Mouse (Mus musculus): ENCODE measurements at regions not wholly inside any gene's neighbourhood (a gene's known extent, or its start where the extent isn't known, plus 50 kb on each side); places are given as distances from the start of the nearest gene placed in this dataset.
A peak's percentile ranks its signal among the peaks of the same experiment; 100 is the strongest.

DNA sequence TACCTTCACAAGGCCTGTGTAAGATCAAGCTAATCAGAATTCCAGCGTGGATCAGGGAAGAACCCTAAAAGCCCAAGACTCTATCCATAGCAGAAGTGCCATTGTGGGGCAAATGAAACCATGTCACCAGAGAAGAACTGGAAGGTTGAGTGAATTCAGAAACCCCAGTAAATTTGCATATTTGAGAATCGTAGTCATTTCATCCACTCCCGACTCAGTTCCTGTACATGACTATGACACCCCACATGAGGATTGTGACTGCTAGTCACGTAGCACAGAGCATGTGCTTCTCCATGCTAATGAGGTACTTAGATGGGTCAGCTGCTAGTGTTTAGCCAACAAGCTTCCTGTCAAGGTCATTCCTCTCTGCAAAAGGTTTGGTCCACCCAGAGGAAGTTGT, 473.2 kb downstream of the 1810013L24Rik start:
- DNase-seq (ENCODE audit: extremely low read depth), result peak; percentile 94
- H3K9me3 ChIP-seq (replicated peaks; ENCODE audit: low read length), result no peaks in the 10 kb centered on the region
- in situ Hi-C loops (cut with MboI; ENCODE audit: low pct_ligation_motif_present, low pct_unique_long_range_greater_than_20kb, low sequenced_read_pairs) (no loop called here), dilution Hi-C loops (cut with MboI; ENCODE audit: extremely low pct_ligation_motif_present, extremely low pct_unique_long_range_greater_than_20kb, low sequenced_read_pairs) (no loop called here)
- peak; percentile 34 for TF ChIP-seq USF1 (IDR thresholded peaks at IDR 0.05; ENCODE audit: low read depth, low read length)
- TF ChIP-seq KAT2A (IDR thresholded peaks at IDR 0.05; ENCODE audit: insufficient replicate concordance, low read length), result no peak
- TF ChIP-seq MYC (IDR thresholded peaks at IDR 0.05; ENCODE audit: low read depth, low read length), result peak; percentile 98
- TF ChIP-seq ZNF384 (IDR thresholded peaks at IDR 0.05; ENCODE audit: low read depth, low read length), result no peak
- no peak for TF ChIP-seq GABPA (IDR thresholded peaks at IDR 0.05; ENCODE audit: insufficient replicate concordance, low read depth, low read length)
- TF ChIP-seq CHD1 (IDR thresholded peaks at IDR 0.05; ENCODE audit: low read depth, low read length), result no peak
- 0 out of 2 replicates have a peak, but pooled peaks have one; percentile 15 for TF ChIP-seq TBP (conservative IDR thresholded peaks at IDR 0.05; ENCODE audit: low read depth, low read length)
- no peak for TF ChIP-seq NELFE (IDR thresholded peaks at IDR 0.05; ENCODE audit: low read depth, low read length)
- TF ChIP-seq ETS1 (conservative IDR thresholded peaks at IDR 0.05; ENCODE audit: low read depth, low read length), result peak; percentile 98
- peak; percentile 96 for TF ChIP-seq IRF4 (IDR thresholded peaks at IDR 0.05; ENCODE audit: low read depth, low read length)
- no peak for TF ChIP-seq SIN3A (IDR thresholded peaks at IDR 0.05; ENCODE audit: low read length)
- TF ChIP-seq MAZ (IDR thresholded peaks at IDR 0.05; ENCODE audit: low read depth, low read length), result 0 out of 2 replicates have a peak, but pooled peaks have one; percentile 40
- peak; percentile 81 for TF ChIP-seq JUN (IDR thresholded peaks at IDR 0.05; ENCODE audit: insufficient read depth, low read depth, low read length)
- no peak for TF ChIP-seq ZC3H11A (IDR thresholded peaks at IDR 0.05; ENCODE audit: low read depth, low read length)
- peak; percentile 56; the same call in 1 of the 2 replicates for TF ChIP-seq MAFK (IDR thresholded peaks at IDR 0.05; ENCODE audit: insufficient replicate concordance, low read length)
- no peak for TF ChIP-seq NRF1 (IDR thresholded peaks at IDR 0.05; ENCODE audit: low read depth, low read length)
- no peak for TF ChIP-seq CHD2 (IDR thresholded peaks at IDR 0.05; ENCODE audit: low read length)
- peak; percentile 96 for TF ChIP-seq EP300 (IDR thresholded peaks at IDR 0.05; ENCODE audit: low read length)
- TF ChIP-seq UBTF (IDR thresholded peaks at IDR 0.05; ENCODE audit: low read depth, low read length), result no peak
- no peak for TF ChIP-seq SMC3 (IDR thresholded peaks at IDR 0.05; ENCODE audit: low read depth, low read length)
- TF ChIP-seq BHLHE40 (IDR thresholded peaks at IDR 0.05; ENCODE audit: low read depth, low read length), result peak; percentile 99
- TF ChIP-seq POLR2AphosphoS2 (IDR thresholded peaks at IDR 0.05; ENCODE audit: low read depth, low read length), result no peak
- peak; percentile 80 for TF ChIP-seq MEF2A (IDR thresholded peaks at IDR 0.05; ENCODE audit: borderline replicate concordance, low read depth, low read length)
- TF ChIP-seq RCOR1 (conservative IDR thresholded peaks at IDR 0.05; ENCODE audit: low read depth, low read length), result no peak
- TF ChIP-seq MAX (IDR thresholded peaks at IDR 0.05; ENCODE audit: low read length), result peak; percentile 98
- no peak for TF ChIP-seq E2F4 (IDR thresholded peaks at IDR 0.05; ENCODE audit: insufficient replicate concordance, low read depth, low read length)
- no peak for TF ChIP-seq PAX5 (IDR thresholded peaks at IDR 0.05; ENCODE audit: low read length)
- TF ChIP-seq HCFC1 (IDR thresholded peaks at IDR 0.05; ENCODE audit: low read depth, low read length), result no peak; the same call in 1 of the 2 replicates
- no peak for TF ChIP-seq CTCF (conservative IDR thresholded peaks at IDR 0.05 in 1 of 2, IDR thresholded peaks at IDR 0.05 in 1 of 2; ENCODE audit: low read depth in 2 of 2, low read length in 2 of 2)
- no peak for TF ChIP-seq POLR2A (IDR thresholded peaks at IDR 0.05; ENCODE audit: low read depth, low read length)
- TF ChIP-seq USF2 (conservative IDR thresholded peaks at IDR 0.05; ENCODE audit: low read depth, low read length), result no peak
- peak; percentile 72; the same call in 1 of the 2 replicates for TF ChIP-seq TCF12 (IDR thresholded peaks at IDR 0.05; ENCODE audit: low read depth, low read length)
- peak; percentile 54; the same call in 1 of the 2 replicates for TF ChIP-seq MXI1 (IDR thresholded peaks at IDR 0.05; ENCODE audit: low read depth, low read length)
- TF ChIP-seq ELF1 (IDR thresholded peaks at IDR 0.05; ENCODE audit: low read depth, low read length), result peak; percentile 60; the same call in 1 of the 2 replicates
- TF ChIP-seq JUND (conservative IDR thresholded peaks at IDR 0.05; ENCODE audit: low read depth, low read length), result peak; percentile 90
- TF ChIP-seq RAD21 (IDR thresholded peaks at IDR 0.05; ENCODE audit: low read depth, low read length), result no peak
- no peak for TF ChIP-seq ZMIZ1 (IDR thresholded peaks at IDR 0.05; ENCODE audit: low read depth, low read length)
- TF ChIP-seq ZKSCAN1 (IDR thresholded peaks at IDR 0.05; ENCODE audit: borderline replicate concordance, low read depth, low read length), result no peak
- no peak overlapping the region for H3K9ac ChIP-seq (ENCODE audit: insufficient read depth, low read depth)
- no peaks in the 10 kb centered on the region for H3K79me2 ChIP-seq (replicated peaks; ENCODE audit: control insufficient read depth, extremely low read depth, insufficient read depth, poor library complexity, severe bottlenecking)
- no peaks in the 10 kb centered on the region for H3K36me3 ChIP-seq (replicated peaks in 1 of 2; ENCODE audit: control insufficient read depth in 1 of 2, insufficient read depth in 1 of 2, low read length in 1 of 2)
- no peak overlapping the region for H3K4me3 ChIP-seq (replicated peaks in 1 of 3; ENCODE audit: low read depth in 2 of 3, low read length in 2 of 3, poor library complexity in 1 of 3)
- H3K4me1 ChIP-seq (ENCODE audit: control insufficient read depth in 1 of 2, insufficient read depth in 2 of 2), result peaks cover 6 to 34% of the 10 kb centered on the region in 2 experiments; a peak in 3 of 4 replicates
- H3K4me2 ChIP-seq (ENCODE audit: insufficient read depth, low read depth, poor library complexity, severe bottlenecking), result no peak overlapping the region
- no peaks in the 10 kb centered on the region for H3K27me3 ChIP-seq (replicated peaks)
- H3K27ac ChIP-seq (ENCODE audit: insufficient read depth, low read depth), result no peak overlapping the region

All from CH12.LX (cell line).